Mouse (Mus musculus): ENCODE measurements around the gene Lmntd1.

DNA sequence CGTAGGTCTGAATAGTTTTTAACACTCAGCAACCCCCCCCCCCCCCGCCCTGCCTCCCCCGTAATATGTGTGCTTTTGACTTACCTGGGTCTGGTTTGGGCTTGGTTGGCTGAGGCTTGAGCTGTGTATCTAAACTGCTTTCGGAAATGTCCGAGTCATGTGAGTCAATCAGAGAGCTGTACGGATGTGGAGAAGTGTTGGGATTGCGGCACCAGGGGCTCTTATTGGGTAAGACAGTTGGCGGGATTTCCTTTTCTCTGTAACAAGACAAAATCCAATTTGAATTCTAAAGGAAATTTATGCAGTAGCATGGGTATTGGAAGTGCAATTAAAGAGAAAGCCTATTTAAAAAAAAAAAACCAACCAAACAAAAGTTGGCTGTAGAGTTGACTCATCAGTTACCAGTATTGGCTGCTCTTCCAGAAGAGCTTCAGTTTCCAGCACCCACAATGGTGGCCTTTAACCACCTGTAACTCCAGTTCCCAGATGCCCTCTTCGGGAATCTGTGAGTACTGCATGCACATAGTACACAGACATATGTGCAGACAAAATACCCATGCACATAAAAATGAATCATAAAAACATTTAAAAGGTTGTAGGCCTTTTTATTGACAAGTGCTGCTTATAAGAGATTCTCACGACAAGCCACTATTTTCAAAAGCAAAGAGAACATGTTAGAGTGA, 209.6 kb downstream of the Lmntd1 start:
- TF ChIP-seq POLR2A (IDR thresholded peaks at IDR 0.05; ENCODE audit: low read depth, low read length) = no peak
- TF ChIP-seq CTCF (IDR thresholded peaks at IDR 0.05; ENCODE audit: borderline replicate concordance, insufficient read depth, low read length) = no peak

Measured in embryonic fibroblast, embryonic 13.5 days (primary cell).